Mouse (Mus musculus) ES-E14 (cell line): Measurements from ENCODE around the gene Tenm3.

Experiments used
- CHD2 ChIP-seq: IDR thresholded peaks from 2 replicates; pipeline ENCODE4 v1.6.1; 2014; ENCODE audit warnings: mild to moderate bottlenecking, low read depth, low read length, inconsistent platforms
- ZC3H11A ChIP-seq: IDR thresholded peaks from 2 replicates; pipeline ENCODE4 v1.6.1; 2012; ENCODE audit warnings: low read depth, mild to moderate bottlenecking, inconsistent platforms, low read length, borderline replicate concordance
- ZNF384 ChIP-seq: IDR thresholded peaks from 2 replicates; pipeline ENCODE4 v1.6.1; 2012; ENCODE audit warnings: low read depth, low read length, inconsistent platforms

- TF ChIP-seq ZC3H11A (no peak), CHD2 (no peak), ZNF384 (no peak)
Observed at GRCm38 (mm10) chr8:48181000-48181399, 662.8 kb downstream of the Tenm3 start.
